Mouse (Mus musculus) hindbrain, embryonic 16.5 days (tissue): ENCODE data around the gene Rbfox2. TPM values are rescaled to one million over a fixed set of nuclear protein-coding genes. Genes with fewer than 3 reads are reported as not detected.

Experiments used
- ATAC-seq: fragments of 200-750 bp; cut with Nextera tagmentation; 2 replicates; pipeline ENCODE4 v1.8.0; 2017; ENCODE audit warnings: moderate TSS enrichment, moderate library complexity
- H3K27ac ChIP-seq: fragments of 300-500 bp; sonication (generic); 2 replicates; pipeline ENCODE4 v1.5.1; 2014; ENCODE audit warnings: low read depth, mild to moderate bottlenecking, control low read depth, low read length, moderate library complexity
- H3K27me3 ChIP-seq: fragments of 300-500 bp; sonication (generic); replicated peaks from 2 replicates; pipeline ENCODE4 v1.6.1; 2014; ENCODE audit warnings: low read length; ENCODE audit not compliant: control insufficient read depth, insufficient read depth
- H3K36me3 ChIP-seq: fragments of 300-500 bp; sonication (generic); 2 replicates; pipeline ENCODE4 v1.6.1; 2014; ENCODE audit warnings: mild to moderate bottlenecking, low read length, moderate library complexity, mixed read lengths; ENCODE audit not compliant: control insufficient read depth, insufficient read depth
- H3K4me1 ChIP-seq: fragments of 300-500 bp; sonication (generic); 2 replicates; pipeline ENCODE4 v1.6.1; 2014; ENCODE audit warnings: low read depth, low read length; ENCODE audit not compliant: control insufficient read depth, insufficient read depth
- H3K4me2 ChIP-seq: fragments of 300-500 bp; sonication (generic); 2 replicates; pipeline ENCODE4 v1.6.1; 2014; ENCODE audit warnings: mild to moderate bottlenecking, low read length, control low read depth, moderate library complexity
- H3K4me3 ChIP-seq: fragments of 300-500 bp; sonication (generic); 2 replicates; pipeline ENCODE4 v1.5.1; 2014; ENCODE audit warnings: mild to moderate bottlenecking, low read length, control low read depth, moderate library complexity
- H3K9ac ChIP-seq: fragments of 300-500 bp; sonication (generic); 2 replicates; pipeline ENCODE4 v1.6.1; 2014; ENCODE audit warnings: low read depth, mild to moderate bottlenecking, control low read depth, low read length, moderate library complexity
- H3K9me3 ChIP-seq: fragments of 300-500 bp; sonication (generic); 2 replicates; pipeline ENCODE4 v1.6.1; 2014; ENCODE audit warnings: mild to moderate bottlenecking, low read length, moderate library complexity; ENCODE audit not compliant: control insufficient read depth
- WGBS: fragments of 180-500 bp; shearing (Covaris S2); extraction: QIAGEN DNeasy Blood & Tissue Kit; methylation state at CpG from one replicate; pipeline ENCODE4 v1.1.7; 2014; 5-methylcytosine and 5-hydroxymethylcytosine counted together
- polyA plus RNA-seq: library from polyadenylated mRNA; unstranded; fragments of >200 nt; fragmentation: Nextera tagmentation; extraction: Ambion mirVana; gene quantifications from 2 replicates; pipeline ENCODE4 v1.2.1, GENCODE M21; 2015

Rbfox2 gene
- polyA plus RNA-seq, 1 experiment from 2014 or later: 122 TPM

GRCm38 (mm10) chr15:77127737-77128136 lies 179.1 kb downstream of the Rbfox2 start:
- no peak overlapping the region for H3K4me2 ChIP-seq
- H3K9me3 ChIP-seq: no peaks in the 10 kb centered on the region
- no peak overlapping the region for H3K4me3 ChIP-seq
- H3K27ac ChIP-seq: no peak overlapping the region
- ATAC-seq: no peak
- WGBS: 76% methylated on average over 2 of the region's 2 CpGs
- H3K36me3 ChIP-seq: 0 out of 2 replicates have a peak, but pooled peaks cover 7% of the 10 kb centered on the region
- no peaks in the 10 kb centered on the region for H3K4me1 ChIP-seq
- H3K9ac ChIP-seq: no peak overlapping the region
- H3K27me3 ChIP-seq: no peaks in the 10 kb centered on the region

- H3K9me3 ChIP-seq: no peaks in the 10 kb centered on the region
- H3K4me2 ChIP-seq: no peak overlapping the region
- no peak for ATAC-seq
- no peak overlapping the region for H3K9ac ChIP-seq
- H3K36me3 ChIP-seq: 0 out of 2 replicates have a peak, but pooled peaks cover 3% of the 10 kb centered on the region
- no peaks in the 10 kb centered on the region for H3K27me3 ChIP-seq
- no peaks in the 10 kb centered on the region for H3K4me1 ChIP-seq
- WGBS: 94% methylated on average over 3 of the region's 3 CpGs
- no peak overlapping the region for H3K27ac ChIP-seq
- H3K4me3 ChIP-seq: no peak overlapping the region
Measured at GRCm38 (mm10) chr15:77126674-77127073, 180.1 kb downstream of the Rbfox2 start.

- no peak for ATAC-seq
- Histone ChIP-seq H3K4me1 (no peaks in the 10 kb centered on the region), H3K9ac (no peak overlapping the region), H3K9me3 (no peaks in the 10 kb centered on the region), H3K27ac (no peak overlapping the region), H3K27me3 (no peaks in the 10 kb centered on the region), H3K4me2 (no peak overlapping the region), H3K4me3 (no peak overlapping the region), H3K36me3 (no peaks in the 10 kb centered on the region)
- WGBS: 98% methylated on average over 4 of the region's 4 CpGs
Measured at GRCm38 (mm10) chr15:77124372-77125117, 182.3 kb downstream of the Rbfox2 start.

GRCm38 (mm10) chr15:77122824-77123223 lies 184.0 kb downstream of the Rbfox2 start:
- H3K4me2 ChIP-seq: no peak overlapping the region
- no peak overlapping the region for H3K4me3 ChIP-seq
- no peak overlapping the region for H3K27ac ChIP-seq
- WGBS: 91% methylated on average over 2 of the region's 2 CpGs
- no peaks in the 10 kb centered on the region for H3K4me1 ChIP-seq
- H3K9ac ChIP-seq: no peak overlapping the region
- H3K27me3 ChIP-seq: no peaks in the 10 kb centered on the region
- H3K9me3 ChIP-seq: no peaks in the 10 kb centered on the region
- H3K36me3 ChIP-seq: no peaks in the 10 kb centered on the region
- ATAC-seq: no peak

- H3K4me3 ChIP-seq: no peak overlapping the region
- H3K9me3 ChIP-seq: no peaks in the 10 kb centered on the region
- no peak overlapping the region for H3K4me2 ChIP-seq
- no peak overlapping the region for H3K27ac ChIP-seq
- H3K4me1 ChIP-seq: peaks cover 1% of the 10 kb centered on the region; the same call in 1 of the 2 replicates
- no peak for ATAC-seq
- no peaks in the 10 kb centered on the region for H3K27me3 ChIP-seq
- H3K9ac ChIP-seq: no peak overlapping the region
- 84% methylated on average over 6 of the region's 6 CpGs for WGBS
- H3K36me3 ChIP-seq: no peaks in the 10 kb centered on the region
Measured at GRCm38 (mm10) chr15:77122208-77122607, 184.6 kb downstream of the Rbfox2 start.

- Histone ChIP-seq H3K4me2 (no peak overlapping the region), H3K36me3 (no peaks in the 10 kb centered on the region), H3K4me3 (no peak overlapping the region), H3K9ac (no peak overlapping the region), H3K27me3 (no peaks in the 10 kb centered on the region), H3K27ac (no peak overlapping the region), H3K4me1 (peaks cover 3% of the 10 kb centered on the region; the same call in 1 of the 2 replicates), H3K9me3 (no peaks in the 10 kb centered on the region)
- WGBS: 95% methylated on average over 7 of the region's 7 CpGs
- ATAC-seq: no peak
Measured at GRCm38 (mm10) chr15:77119666-77120065, 187.1 kb downstream of the Rbfox2 start.

- WGBS: 29% methylated on average over 3 of the region's 3 CpGs
- no peaks in the 10 kb centered on the region; the same call in 1 of the 2 replicates for H3K36me3 ChIP-seq
Measured at GRCm38 (mm10) chr15:77117209-77117608, 189.6 kb downstream of the Rbfox2 start.

GRCm38 (mm10) chr15:77116139-77116722 lies 190.6 kb downstream of the Rbfox2 start:
- H3K36me3 ChIP-seq: no peaks in the 10 kb centered on the region; the same call in 1 of the 2 replicates

More at GRCm38 (mm10) chr15:77117209-77117608, 189.6 kb downstream of the Rbfox2 start:
- Histone ChIP-seq H3K9ac (no peak overlapping the region), H3K27ac (no peak overlapping the region), H3K4me3 (no peak overlapping the region), H3K4me1 (peaks cover 3% of the 10 kb centered on the region; the same call in 1 of the 2 replicates), H3K27me3 (no peaks in the 10 kb centered on the region), H3K9me3 (no peaks in the 10 kb centered on the region), H3K4me2 (no peak overlapping the region)
- ATAC-seq: no peak

GRCm38 (mm10) chr15:77115456-77115855 lies 191.3 kb downstream of the Rbfox2 start:
- Histone ChIP-seq H3K4me2 (no peak overlapping the region), H3K27me3 (no peaks in the 10 kb centered on the region), H3K4me1 (peaks cover 3% of the 10 kb centered on the region; the same call in 1 of the 2 replicates), H3K9me3 (no peaks in the 10 kb centered on the region), H3K27ac (no peak overlapping the region), H3K36me3 (no peaks in the 10 kb centered on the region; the same call in 1 of the 2 replicates), H3K4me3 (no peak overlapping the region), H3K9ac (no peak overlapping the region)
- ATAC-seq: no peak
- 80% methylated on average over 4 of the region's 4 CpGs for whole genome bisulfite sequencing

More at GRCm38 (mm10) chr15:77116139-77116722, 190.6 kb downstream of the Rbfox2 start:
- no peak overlapping the region for H3K4me2 ChIP-seq
- no peak overlapping the region for H3K27ac ChIP-seq
- H3K27me3 ChIP-seq: no peaks in the 10 kb centered on the region
- H3K9ac ChIP-seq: no peak overlapping the region
- ATAC-seq: no peak
- H3K9me3 ChIP-seq: no peaks in the 10 kb centered on the region
- no peak overlapping the region for H3K4me3 ChIP-seq
- H3K4me1 ChIP-seq: peaks cover 3% of the 10 kb centered on the region; the same call in 1 of the 2 replicates
- 84% methylated on average over 9 of the region's 9 CpGs for WGBS
